Mouse (Mus musculus) heart, embryonic 14.5 days (tissue): ENCODE measurements around the gene Ctnnd2. TPM values are rescaled to one million over a fixed set of nuclear protein-coding genes. Genes with fewer than 3 reads are reported as not detected.
A peak's percentile ranks its signal among the peaks of the same experiment; 100 is the strongest.

Source experiments
- ATAC-seq: fragments of 200-750 bp; cut with Nextera tagmentation; 2 replicates; pipeline ENCODE4 v1.8.0; 2017; ENCODE audit warnings: low read depth, moderate TSS enrichment; ENCODE audit not compliant: insufficient number of reproducible peaks, insufficient read depth, low FRiP score
- H3K27ac ChIP-seq, 2 experiments: fragments of 200-500 bp in 1 of 2; fragments of 300-500 bp in 1 of 2; sonication (generic) in 1 of 2; replicated peaks in 1 of 2; 2 replicates each; pipeline ENCODE4 v1.5.1; 2012 to 2014; ENCODE audit warnings: low read depth in 2 of 2, low read length in 2 of 2, control low read depth in 1 of 2, mild to moderate bottlenecking in 1 of 2, mixed read lengths in 1 of 2; ENCODE audit not compliant: control insufficient read depth in 1 of 2, insufficient read depth in 1 of 2
- H3K27me3 ChIP-seq: fragments of 300-500 bp; sonication (generic); 2 replicates; pipeline ENCODE4 v1.6.1; 2014; ENCODE audit warnings: mild to moderate bottlenecking, low read length, control low read depth; ENCODE audit not compliant: control insufficient read depth, insufficient read depth
- H3K36me3 ChIP-seq: fragments of 300-500 bp; sonication (generic); 2 replicates; pipeline ENCODE4 v1.6.1; 2014; ENCODE audit warnings: mild to moderate bottlenecking, control low read depth, low read length, mixed read lengths; ENCODE audit not compliant: control insufficient read depth, insufficient read depth
- H3K4me1 ChIP-seq, 2 experiments: fragments of 200-500 bp in 1 of 2; fragments of 300-500 bp in 1 of 2; sonication (generic) in 1 of 2; 2 replicates each; pipeline ENCODE4 v1.6.1; 2012 to 2014; ENCODE audit warnings: low read length in 2 of 2, control low read depth in 1 of 2, mixed read lengths in 1 of 2; ENCODE audit not compliant: control insufficient read depth in 2 of 2, insufficient read depth in 2 of 2
- H3K4me2 ChIP-seq: fragments of 300-500 bp; sonication (generic); 2 replicates; pipeline ENCODE4 v1.6.1; 2014; ENCODE audit warnings: mild to moderate bottlenecking, low read length
- H3K4me3 ChIP-seq, 2 experiments: fragments of 200-500 bp in 1 of 2; fragments of 300-500 bp in 1 of 2; sonication (generic) in 1 of 2; 2 replicates each; pipeline ENCODE4 v1.5.1; 2012 to 2014; ENCODE audit warnings: low read length in 2 of 2, mild to moderate bottlenecking in 2 of 2, control low read depth in 1 of 2, low read depth in 1 of 2, moderate library complexity in 1 of 2; ENCODE audit not compliant: control insufficient read depth in 1 of 2, insufficient read depth in 1 of 2
- H3K9ac ChIP-seq: fragments of 300-500 bp; sonication (generic); 2 replicates; pipeline ENCODE4 v1.6.1; 2014; ENCODE audit warnings: mild to moderate bottlenecking, low read length
- H3K9me3 ChIP-seq: fragments of 300-500 bp; sonication (generic); 2 replicates; pipeline ENCODE4 v1.6.1; 2016; ENCODE audit warnings: low read length, control low read depth; ENCODE audit not compliant: control insufficient read depth
- WGBS: fragments of 180-500 bp; shearing (Covaris S2); extraction: QIAGEN DNeasy Blood & Tissue Kit; methylation state at CpG from one replicate; pipeline ENCODE4 v1.1.7; 2014; 5-methylcytosine and 5-hydroxymethylcytosine counted together
- polyA plus RNA-seq: library from polyadenylated mRNA; unstranded; fragments of >200 nt; fragmentation: Nextera tagmentation; extraction: Ambion mirVana; gene quantifications from 2 replicates; pipeline ENCODE4 v1.2.1, GENCODE M21; 2014

The Ctnnd2 gene
- polyA plus RNA-seq, 1 experiment from 2014 or later, result 0.61 TPM

DNA sequence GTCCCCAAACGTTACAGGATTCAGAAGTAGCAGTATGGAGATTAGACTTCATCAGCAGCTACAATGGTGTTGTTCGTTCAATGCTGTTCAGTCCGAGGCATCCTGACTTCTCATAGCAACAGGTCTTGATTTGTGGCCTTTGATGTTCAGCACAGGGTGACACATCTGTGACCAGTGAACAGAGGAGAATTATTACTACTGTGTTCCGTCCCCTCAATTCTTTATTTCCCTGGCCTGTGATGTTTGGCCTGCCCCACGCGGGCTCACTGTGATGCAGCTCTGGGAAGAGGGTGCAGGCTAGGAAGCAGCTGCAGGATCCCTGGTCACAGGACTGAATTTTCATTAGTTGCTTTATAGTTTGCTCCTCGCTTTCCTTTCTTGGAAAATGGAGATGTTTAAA, 197.6 kb downstream of the Ctnnd2 start:
- Histone ChIP-seq H3K9me3 (no peaks in the 10 kb centered on the region), H3K36me3 (no peaks in the 10 kb centered on the region), H3K4me2 (no peak overlapping the region), H3K27ac (no peak overlapping the region), H3K4me1 (no peaks in the 10 kb centered on the region), H3K27me3 (no peaks in the 10 kb centered on the region), H3K9ac (no peak overlapping the region), H3K4me3 (no peak overlapping the region)
- 69% methylated on average over 7 of the region's 7 CpGs for whole genome bisulfite sequencing
- no peak for ATAC-seq

DNA sequence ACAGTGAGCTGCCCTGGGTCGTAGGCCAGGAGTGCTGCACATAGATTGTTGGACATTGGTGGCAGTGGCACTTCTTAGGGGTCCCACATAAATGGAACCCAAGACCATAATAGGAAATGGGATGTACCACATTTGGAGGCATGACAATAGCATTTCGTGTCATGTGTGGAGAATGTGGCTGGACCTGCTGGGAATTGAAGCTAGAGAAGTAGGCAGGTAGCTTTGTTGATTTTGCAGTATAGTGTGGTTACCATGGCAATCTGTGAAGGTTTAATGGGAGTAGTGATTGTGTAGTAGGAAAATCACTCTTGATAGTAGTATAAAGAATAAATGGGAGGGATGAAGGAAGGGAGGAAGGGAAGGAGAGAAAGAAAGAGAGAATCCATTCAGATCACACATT, 198.8 kb downstream of the Ctnnd2 start:
- Histone ChIP-seq H3K9me3 (no peaks in the 10 kb centered on the region), H3K27ac (no peak overlapping the region), H3K4me3 (no peak overlapping the region), H3K9ac (no peak overlapping the region), H3K4me1 (no peaks in the 10 kb centered on the region), H3K4me2 (no peak overlapping the region), H3K36me3 (no peaks in the 10 kb centered on the region), H3K27me3 (no peaks in the 10 kb centered on the region)
- 77% methylated on average over 2 of the region's 2 CpGs for WGBS
- no peak for ATAC-seq

GRCm38 (mm10) chr15:30373654-30374215, 201.3 kb downstream of the Ctnnd2 start:
- ATAC-seq, result no peak
- Histone ChIP-seq H3K4me3 (no peak overlapping the region), H3K27ac (no peak overlapping the region), H3K9ac (no peak overlapping the region), H3K4me1 (no peaks in the 10 kb centered on the region), H3K27me3 (no peaks in the 10 kb centered on the region), H3K9me3 (no peaks in the 10 kb centered on the region), H3K4me2 (no peak overlapping the region), H3K36me3 (no peaks in the 10 kb centered on the region)
- 85% methylated on average over 6 of the region's 6 CpGs for WGBS

DNA sequence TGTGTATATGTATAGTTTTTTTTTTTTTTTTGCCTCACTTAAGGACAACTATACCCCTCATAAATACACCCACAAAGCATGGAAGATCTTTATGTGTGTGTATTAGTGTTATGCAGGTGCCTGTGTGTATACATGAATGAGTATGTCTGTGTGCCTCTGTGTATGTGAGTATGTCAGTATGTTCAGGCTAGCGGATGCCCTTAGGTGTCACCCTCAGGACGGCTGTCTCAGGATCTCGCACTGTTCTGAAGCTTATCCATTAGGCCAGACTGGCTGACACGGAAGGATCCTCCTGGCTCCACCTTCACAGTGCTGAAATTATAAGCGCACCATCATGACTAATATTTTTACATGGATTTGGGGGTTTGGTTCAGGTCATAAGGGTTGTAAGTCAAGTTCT, 202.5 kb downstream of the Ctnnd2 start:
- H3K27me3 ChIP-seq, result no peaks in the 10 kb centered on the region
- 81% methylated on average over 5 of the region's 5 CpGs for WGBS
- no peak overlapping the region for H3K27ac ChIP-seq
- H3K4me1 ChIP-seq, result no peaks in the 10 kb centered on the region
- ATAC-seq, result no peak
- no peak overlapping the region for H3K4me2 ChIP-seq
- no peaks in the 10 kb centered on the region for H3K9me3 ChIP-seq
- H3K36me3 ChIP-seq, result no peaks in the 10 kb centered on the region
- H3K9ac ChIP-seq, result no peak overlapping the region
- H3K4me3 ChIP-seq, result no peak overlapping the region

DNA sequence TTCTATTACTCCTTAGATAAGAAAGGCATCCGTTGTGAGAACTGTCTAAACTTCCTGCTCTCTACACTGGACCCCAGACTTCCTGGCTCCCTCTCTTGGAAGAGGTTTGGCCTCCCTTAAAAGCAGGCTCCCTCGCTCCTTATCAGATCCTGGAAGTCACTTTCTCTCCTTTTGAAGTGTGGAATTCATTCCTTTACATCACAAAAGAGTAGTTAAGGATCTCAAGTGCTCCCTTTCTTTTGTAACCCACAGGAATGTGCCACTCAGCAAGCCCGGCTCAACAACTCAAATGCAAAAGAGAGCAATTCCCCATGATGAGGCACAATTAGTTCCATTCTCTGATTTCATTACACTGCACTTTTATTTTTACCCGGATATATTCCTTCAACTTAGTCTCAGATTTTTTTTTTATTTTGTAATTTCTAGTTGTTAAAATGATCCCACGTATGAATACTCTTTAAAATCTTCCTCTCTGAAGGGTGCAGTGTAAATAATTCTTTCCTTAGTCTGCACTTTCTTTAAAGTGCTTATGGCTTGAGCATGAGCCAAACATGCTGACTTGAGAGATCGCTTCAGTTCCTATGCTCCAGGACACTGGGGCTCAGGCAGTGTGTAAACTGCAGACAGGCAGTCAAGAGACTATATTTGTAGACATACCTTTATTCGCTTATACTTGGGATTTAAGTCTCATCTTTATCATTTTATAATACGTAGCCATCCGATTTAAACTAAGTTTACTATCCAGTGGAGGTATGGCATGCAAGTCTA, 210.9 kb downstream of the Ctnnd2 start:
- no peak overlapping the region for H3K4me3 ChIP-seq
- ATAC-seq, result no peak
- H3K27ac ChIP-seq, result no peak overlapping the region
- no peak overlapping the region for H3K9ac ChIP-seq
- H3K9me3 ChIP-seq, result no peaks in the 10 kb centered on the region
- peaks cover 3 to 4% of the 10 kb centered on the region in 2 experiments; a peak in 2 of 4 replicates for H3K4me1 ChIP-seq
- H3K36me3 ChIP-seq, result no peaks in the 10 kb centered on the region
- H3K27me3 ChIP-seq, result no peaks in the 10 kb centered on the region
- WGBS, result 23% methylated on average over 9 of the region's 9 CpGs
- peak overlapping the region; percentile 11; the same call in 1 of the 2 replicates for H3K4me2 ChIP-seq

GRCm38 (mm10) chr15:30384386-30384785, 212.0 kb downstream of the Ctnnd2 start:
- Histone ChIP-seq H3K27ac (no peak overlapping the region), H3K4me1 (peaks cover 3 to 4% of the 10 kb centered on the region in 2 experiments; a peak in 2 of 4 replicates), H3K9ac (no peak overlapping the region), H3K36me3 (no peaks in the 10 kb centered on the region), H3K4me2 (no peak overlapping the region), H3K27me3 (no peaks in the 10 kb centered on the region), H3K9me3 (no peaks in the 10 kb centered on the region), H3K4me3 (no peak overlapping the region)
- no peak for ATAC-seq
- WGBS, result 84% methylated on average over 5 of the region's 5 CpGs

GRCm38 (mm10) chr15:30386489-30386888, 214.1 kb downstream of the Ctnnd2 start:
- Histone ChIP-seq H3K4me2 (no peak overlapping the region), H3K9me3 (no peaks in the 10 kb centered on the region), H3K36me3 (no peaks in the 10 kb centered on the region), H3K27ac (no peak overlapping the region), H3K27me3 (no peaks in the 10 kb centered on the region), H3K9ac (no peak overlapping the region), H3K4me3 (no peak overlapping the region), H3K4me1 (peaks cover 3 to 4% of the 10 kb centered on the region in 2 experiments; a peak in 2 of 4 replicates)
- ATAC-seq, result no peak
